Mouse (Mus musculus) granulocyte monocyte progenitor cell, adult 5-6 weeks (primary cell): ENCODE results near the gene Foxl1. TPM values are rescaled to one million over a fixed set of nuclear protein-coding genes. Genes with fewer than 3 reads are reported as not detected.
"Not testable (repeated sequence)": the region's sequence is repeated elsewhere in the genome, so short reads cannot be mapped to it uniquely, and the experiment has no call there.

Source experiments
- ATAC-seq: replicated peaks from 2 replicates; pipeline ENCODE4 v1.8.0; 2016; ENCODE audit warnings: mild to moderate bottlenecking, moderate TSS enrichment, inconsistent platforms; ENCODE audit not compliant: poor library complexity, severe bottlenecking
- total RNA-seq, 2 experiments: library from RNA; stranded (forward) in 1 of 2; stranded (reverse) in 1 of 2; fragments of 200-712, 200-1000 nt in 1 of 2; fragments of >200 nt in 1 of 2; fragmentation: Nextera tagmentation in 1 of 2; gene quantifications; 2 replicates each; pipeline ENCODE4 v1.2.3; 2014 to 2017

Foxl1 gene
- total RNA-seq, 2 experiments from 2014 or later, result not detected

GRCm38 (mm10) chr8:121122368-121122767 is 5.4 kb upstream of the Foxl1 start:
- ATAC-seq, result no peak

DNA sequence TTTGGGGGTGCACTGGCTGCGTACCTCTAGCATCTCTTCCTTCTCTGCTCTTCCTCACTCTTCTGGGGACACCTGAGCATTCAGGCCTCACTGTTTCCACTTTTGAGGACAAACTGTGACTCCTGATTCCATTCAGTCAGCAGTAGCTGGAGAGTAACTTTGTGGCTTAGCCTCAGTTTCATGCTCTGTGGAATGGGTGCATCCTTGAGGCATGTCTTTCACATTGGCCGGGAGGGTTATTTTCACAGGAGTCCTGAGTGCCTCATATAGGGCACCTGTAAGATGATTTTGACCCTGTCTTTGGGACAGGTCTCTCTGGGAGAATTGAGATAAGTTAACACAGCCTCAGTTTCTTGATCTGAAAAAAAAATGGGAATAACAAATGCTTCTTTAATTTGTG is 4.6 kb upstream of the Foxl1 start:
- ATAC-seq, result no peak

DNA sequence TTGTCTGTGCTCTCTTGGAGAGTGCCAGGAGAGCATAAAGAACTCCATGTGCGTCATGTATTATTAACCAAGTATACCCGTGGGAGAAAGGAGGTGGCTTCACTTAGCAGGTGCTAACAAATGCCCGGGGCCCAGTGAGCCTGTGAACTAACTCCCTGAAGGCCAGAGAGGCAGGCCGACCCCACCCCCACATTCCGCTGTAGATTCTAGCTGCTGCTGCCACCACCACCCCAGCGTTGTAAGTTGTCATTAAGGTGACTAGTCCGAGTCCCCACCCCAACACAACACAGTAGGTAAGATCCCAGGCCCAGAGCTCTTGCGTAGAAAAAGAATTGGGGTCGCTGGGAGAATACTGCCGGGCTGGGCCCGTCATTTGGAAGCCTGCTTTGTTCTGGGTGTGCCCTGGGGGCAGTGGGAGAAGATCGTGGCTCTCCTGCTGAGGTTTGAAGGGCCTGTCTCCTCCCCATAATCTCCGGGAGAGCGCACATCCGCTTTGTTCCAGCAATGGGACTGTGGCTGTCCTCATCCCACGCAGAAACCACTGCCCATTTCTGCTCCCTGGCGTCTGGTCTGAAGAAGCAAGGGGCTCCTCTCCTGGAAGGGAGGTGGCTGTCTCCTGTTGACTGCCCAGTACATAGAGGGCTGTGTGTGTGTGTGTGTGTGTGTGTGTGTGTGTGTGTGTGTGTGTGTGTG is 3.0 kb upstream of the Foxl1 start:
- no peak for ATAC-seq

DNA sequence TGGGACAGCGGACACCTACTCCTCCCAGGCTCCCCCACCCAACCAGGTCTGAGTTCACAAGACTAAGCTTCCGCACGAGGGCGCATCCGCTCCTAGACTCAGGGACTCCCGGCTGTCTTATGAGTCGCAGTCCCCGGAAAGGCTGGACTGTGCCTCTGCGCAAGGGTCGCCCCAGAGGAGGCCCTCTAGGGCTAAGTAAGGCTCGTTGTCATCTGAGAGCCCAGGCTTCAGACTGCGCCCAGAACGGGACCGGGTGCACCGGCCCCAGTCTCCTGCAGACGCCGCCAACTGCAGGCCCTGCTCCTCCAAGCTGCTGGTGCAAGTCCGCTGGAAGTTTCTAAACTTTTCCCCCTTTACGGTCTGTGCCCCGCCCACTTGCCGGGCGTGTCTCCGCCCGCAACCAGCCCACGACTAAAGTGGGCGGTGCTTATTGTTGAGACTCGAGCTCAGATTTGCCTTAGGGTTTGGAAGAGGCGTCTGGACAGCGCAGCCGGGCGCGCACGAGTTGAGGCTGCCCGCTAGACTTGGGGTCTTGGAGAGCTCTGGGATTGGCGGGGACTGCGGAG is 2.3 kb upstream of the Foxl1 start:
- peak; percentile 76 for ATAC-seq

DNA sequence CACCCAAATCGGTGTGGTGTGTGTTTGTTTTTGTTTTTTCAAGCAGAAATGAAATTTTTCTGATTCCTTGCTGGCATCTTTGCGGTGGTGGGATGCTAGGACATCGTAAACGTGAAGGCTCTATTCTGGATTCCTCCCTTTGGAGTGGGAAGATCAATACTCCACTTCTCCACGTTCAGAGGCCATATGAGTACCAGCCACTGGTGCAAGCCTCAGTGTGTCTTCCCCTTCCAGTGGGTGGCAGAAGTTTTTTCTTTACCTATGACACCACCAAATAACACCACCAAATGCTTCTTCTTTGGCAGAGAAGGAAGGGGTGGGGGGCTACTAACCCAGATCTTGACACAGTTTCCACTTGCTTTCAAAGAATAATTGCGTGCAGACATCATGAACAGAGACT is 1.5 kb upstream of the Foxl1 start:
- ATAC-seq, result no peak

GRCm38 (mm10) chr8:121126694-121127093 is 1.0 kb upstream of the Foxl1 start:
- ATAC-seq, result no peak

- no peak for ATAC-seq
These were observed 444 bp upstream of the Foxl1 start for GRCm38 (mm10) chr8:121127291-121127701.

DNA sequence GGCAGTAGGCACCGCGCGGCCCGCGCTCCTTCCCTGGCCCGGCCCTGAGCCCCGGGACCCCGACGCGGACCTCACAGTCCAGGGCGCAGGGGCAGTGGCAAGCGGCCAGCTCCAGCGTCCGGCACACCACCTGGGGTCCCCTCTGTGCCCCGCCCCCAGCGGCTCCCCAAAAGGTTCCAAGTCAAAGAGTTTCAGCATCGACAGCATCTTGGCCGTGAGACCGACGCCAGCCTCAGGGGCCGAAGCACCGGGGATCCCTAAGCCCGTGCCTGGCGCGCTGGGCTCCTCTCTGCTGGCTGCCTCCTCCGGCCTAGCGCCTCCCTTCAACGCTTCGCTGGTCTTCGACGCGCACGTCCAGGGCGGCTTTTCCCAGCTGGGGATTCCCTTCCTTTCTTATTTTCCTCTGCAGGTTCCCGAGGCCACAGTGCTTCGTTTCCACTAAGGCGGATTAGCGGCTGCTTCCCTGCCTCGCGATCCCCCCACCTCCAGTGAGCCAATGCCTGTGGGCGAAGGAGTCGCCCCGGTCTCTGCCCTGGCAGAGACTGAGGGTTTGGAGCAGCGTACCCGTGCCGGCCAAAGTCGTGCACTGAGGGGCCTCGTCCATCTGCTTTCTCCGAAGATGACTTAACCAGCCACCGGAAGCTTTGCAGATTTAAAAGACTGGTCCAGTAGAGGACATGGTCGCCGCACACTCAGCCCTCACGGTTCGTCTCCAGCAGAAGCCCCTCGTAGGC is 958 bp downstream of the Foxl1 start:
- no peak for ATAC-seq

- no peak for ATAC-seq
These were observed 1.7 kb downstream of the Foxl1 start for GRCm38 (mm10) chr8:121129265-121129940.

GRCm38 (mm10) chr8:121130522-121130921 is 2.8 kb downstream of the Foxl1 start:
- 0 out of 2 replicates have a peak, but pooled peaks have one; percentile 41 for ATAC-seq

GRCm38 (mm10) chr8:121132961-121133513 is 5.3 kb downstream of the Foxl1 start:
- ATAC-seq, result no peak

- ATAC-seq, result no peak
These were observed 6.4 kb downstream of the Foxl1 start for GRCm38 (mm10) chr8:121134102-121134501.

GRCm38 (mm10) chr8:121134512-121134911 is 6.8 kb downstream of the Foxl1 start:
- no peak for ATAC-seq

DNA sequence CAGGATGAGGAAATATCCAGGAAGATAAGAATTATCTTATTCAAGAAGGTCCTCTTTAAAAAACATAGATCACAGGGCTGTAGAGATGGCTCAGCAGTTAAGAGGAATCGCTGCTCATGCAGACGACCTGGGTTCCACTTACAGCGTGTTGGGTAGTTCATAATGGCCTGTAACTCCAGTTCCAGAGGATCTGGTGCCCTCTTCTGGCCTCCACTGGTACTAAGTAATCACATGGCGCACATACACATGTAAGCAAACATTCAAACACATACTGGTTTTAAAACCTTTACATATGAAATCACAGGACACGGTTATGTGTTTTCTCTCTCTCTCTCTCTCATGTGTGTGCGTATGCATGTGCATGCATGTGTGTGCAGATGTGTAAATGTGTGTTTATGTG is 9.1 kb downstream of the Foxl1 start:
- ATAC-seq, result no peak

DNA sequence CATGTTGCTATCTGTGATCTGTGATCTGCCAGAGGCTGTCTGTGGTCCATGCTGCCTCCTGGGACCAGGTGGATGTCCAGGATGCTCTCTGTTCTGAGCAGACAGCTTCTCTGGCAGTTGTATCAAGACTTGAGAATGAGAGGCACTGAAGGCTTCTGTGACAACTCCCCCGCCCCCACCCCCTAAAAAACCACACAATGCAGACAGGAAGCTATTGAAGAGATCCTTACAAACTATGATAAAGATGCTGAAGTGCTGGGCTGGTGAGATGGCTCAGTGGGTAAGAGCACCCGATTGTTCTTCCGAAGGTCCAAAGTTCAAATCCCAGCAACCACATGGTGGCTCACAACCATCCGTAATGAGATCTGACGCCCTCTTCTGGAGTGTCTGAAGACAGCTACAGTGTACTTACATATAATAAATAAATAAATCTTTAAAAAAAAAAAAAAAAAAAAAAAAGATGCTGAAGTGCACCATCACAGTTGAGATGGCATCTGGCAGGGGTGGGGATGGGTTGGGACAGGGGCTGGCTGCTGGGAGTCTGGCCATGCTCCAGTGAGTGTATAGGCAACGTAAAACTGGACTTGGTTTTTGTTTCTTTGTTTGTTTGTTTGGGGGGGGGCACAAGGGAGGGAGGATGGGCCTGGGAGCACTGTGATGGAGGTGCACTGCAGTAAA is 17.9 kb downstream of the Foxl1 start:
- ATAC-seq, result not testable (repeated sequence)

DNA sequence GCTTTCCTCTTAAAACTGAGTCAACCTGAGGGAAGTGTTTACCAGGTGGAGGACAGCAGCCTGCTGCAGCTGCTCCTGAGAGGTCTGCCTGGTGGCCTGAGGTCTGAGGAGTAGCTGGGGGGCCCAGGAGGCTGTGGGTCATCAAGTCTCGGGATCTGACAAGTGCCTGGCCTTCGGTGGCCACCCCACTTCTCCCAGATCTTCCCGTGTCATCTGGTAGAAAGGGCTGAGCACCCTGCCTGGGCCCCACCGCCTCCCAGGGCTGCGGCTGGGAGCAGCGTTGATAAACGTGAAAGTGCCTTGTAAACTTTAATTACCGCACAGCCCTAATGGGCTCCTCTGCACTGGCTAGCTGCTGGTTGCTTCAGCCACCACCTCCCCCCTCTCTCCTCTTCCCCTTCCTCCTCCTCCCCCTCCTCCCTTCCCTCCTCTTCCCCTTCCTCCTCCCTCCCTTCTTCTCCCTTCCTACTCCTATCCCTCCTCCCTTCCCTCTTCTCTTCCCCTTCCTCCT is 20.9 kb downstream of the Foxl1 start:
- ATAC-seq, result no peak

- no peak for ATAC-seq
These were observed 24.7 kb downstream of the Foxl1 start for GRCm38 (mm10) chr8:121152394-121152793.

- ATAC-seq, result peak; percentile 50; the same call in 1 of the 2 replicates
These were observed 29.3 kb downstream of the Foxl1 start for GRCm38 (mm10) chr8:121156990-121157491.

DNA sequence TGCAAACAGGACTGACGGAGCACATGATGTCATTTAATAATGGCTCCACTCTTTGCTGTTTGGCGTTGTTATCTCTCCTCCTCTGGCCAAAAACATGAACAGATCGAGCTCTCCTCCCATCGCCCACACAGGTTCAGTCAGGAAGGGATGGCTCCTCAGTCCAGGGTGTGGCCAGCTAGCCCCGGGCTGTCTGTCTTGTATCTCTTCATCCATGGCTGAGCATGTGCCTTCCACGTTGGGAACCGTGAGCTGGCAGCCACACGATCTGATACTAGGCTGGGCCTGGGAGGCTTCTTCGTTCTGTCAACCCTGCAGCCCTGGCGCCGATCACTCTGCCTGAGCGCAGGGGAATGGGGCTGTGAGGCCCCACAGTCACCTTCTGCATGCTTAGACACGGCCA is 31.1 kb downstream of the Foxl1 start:
- no peak for ATAC-seq

GRCm38 (mm10) chr8:121161437-121161836 is 33.7 kb downstream of the Foxl1 start:
- no peak for ATAC-seq
